In the genomic region with DNA sequence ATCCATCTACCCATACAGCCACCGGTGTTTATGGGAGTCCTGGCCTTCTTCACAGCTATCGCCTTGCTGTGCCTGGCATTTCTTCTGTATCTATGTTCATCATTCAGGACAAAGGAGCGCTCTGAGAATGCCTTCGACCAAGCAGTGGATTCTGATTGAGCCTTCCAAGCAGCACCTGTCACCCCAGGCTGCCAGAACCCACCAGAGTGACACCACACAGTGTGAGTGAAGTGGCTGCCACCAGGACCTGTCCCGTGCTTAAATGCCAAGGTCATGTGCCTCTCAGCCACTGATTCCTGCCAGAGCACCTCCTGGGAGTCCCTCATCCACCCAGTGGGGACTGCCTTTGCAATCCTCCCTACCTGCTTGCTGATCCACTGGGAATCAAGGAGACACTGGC, we compare ENCODE assay signal across 29 mouse cellular contexts. TPM values are rescaled to one million over a fixed set of nuclear protein-coding genes. Genes with fewer than 3 reads are reported as not detected.
"Had no signal": no experiment of that assay in that cellular context is flagged by ENCODE, and none has a peak within 500 bp of the region (broad histone marks: within the 10 kb centered on the region; RNA-seq: fewer than 3 reads in every experiment).

No protein-coding gene starts in this region.

- H3K9ac ChIP-seq: heart, embryonic 15.5 days; hindbrain, embryonic 14.5 days; intestine, embryonic 15.5 days; limb, embryonic 12.5 days; liver, embryonic 15.5 days had no signal

- H3K27ac ChIP-seq: gastrocnemius, adult 2 months; heart, embryonic 15.5 days; hindbrain, embryonic 14.5 days; intestine, embryonic 15.5 days; layer of hippocampus, adult 2 months; left cerebral cortex, adult 2 months; limb, embryonic 10.5 days; limb, embryonic 12.5 days; liver, embryonic 13.5 days; liver, embryonic 15.5 days had no signal

- H3K4me3 ChIP-seq: gastrocnemius, adult 2 months; heart, embryonic 15.5 days; intestine, embryonic 15.5 days; layer of hippocampus, adult 2 months; left cerebral cortex, adult 2 months; limb, embryonic 10.5 days; limb, embryonic 12.5 days; liver, embryonic 13.5 days; liver, embryonic 15.5 days had no signal

- ATAC-seq: hindbrain, embryonic 16.5 days; inflammation-experienced regulatory T-cells, adult 6 months; intestine, embryonic 15.5 days; intestine, postnatal 0 days had no signal

- DNase-seq: gastrocnemius, adult 2 months; gastrocnemius, postnatal 10 days; gastrocnemius, postnatal 25 days; heart, adult 18-20 months; heart, postnatal 14 days; heart, postnatal 4 days; kidney, adult 18-20 months; kidney, adult 8-10 months; kidney, postnatal 14 days; kidney, postnatal 4 days; liver; liver, embryonic 13.5 days had no signal

- H3K9me3 ChIP-seq: heart, embryonic 15.5 days; intestine, embryonic 15.5 days; limb, embryonic 10.5 days; limb, embryonic 12.5 days; liver, embryonic 15.5 days had no signal

- H3K36me3 ChIP-seq: heart, embryonic 15.5 days; intestine, embryonic 15.5 days; limb, embryonic 10.5 days; limb, embryonic 12.5 days; liver, embryonic 15.5 days had no signal

- H3K4me2 ChIP-seq: heart, embryonic 11.5 days; heart, embryonic 15.5 days; hindbrain, embryonic 14.5 days; intestine, embryonic 15.5 days; limb, embryonic 12.5 days; liver, embryonic 11.5 days; liver, embryonic 13.5 days; liver, embryonic 15.5 days had no signal

- H3K27me3 ChIP-seq: heart, embryonic 15.5 days; intestine, embryonic 15.5 days; limb, embryonic 12.5 days; liver, embryonic 13.5 days; liver, embryonic 15.5 days had no signal

RNA-seq across cellular contexts. Expression of gene Entpd3, which starts 26.8 kb away (rescaled TPM):
- total RNA-seq: gastrocnemius, adult 2 months; gastrocnemius, postnatal 25 days; gastrocnemius, postnatal 4 days; granulocyte monocyte progenitor cell, adult 5-6 weeks; heart, adult 18-20 months; heart, adult 8-10 months had no signal
- polyA plus RNA-seq: heart, postnatal 0 days; liver, embryonic 15.5 days had no signal
